Mouse (Mus musculus) left cerebral cortex, adult 9 months (tissue): ENCODE measurements around the gene Dkk3.

Experiments
- DNase-seq, 2 experiments: peaks; one replicate each; pipeline ENCODE4 v3.0.0; 2022; ENCODE audit warnings: low spot score in 2 of 2

Gene Dkk3

GRCm38 (mm10) chr7:112158942-112159341, at the start of gene Dkk3:
Dkk3 (minus strand) TSS chr7:112159057.
- no peak for DNase-seq

- no peak for DNase-seq
Observed at GRCm38 (mm10) chr7:112207717-112208116, 48.9 kb upstream of the Dkk3 start.

DNA sequence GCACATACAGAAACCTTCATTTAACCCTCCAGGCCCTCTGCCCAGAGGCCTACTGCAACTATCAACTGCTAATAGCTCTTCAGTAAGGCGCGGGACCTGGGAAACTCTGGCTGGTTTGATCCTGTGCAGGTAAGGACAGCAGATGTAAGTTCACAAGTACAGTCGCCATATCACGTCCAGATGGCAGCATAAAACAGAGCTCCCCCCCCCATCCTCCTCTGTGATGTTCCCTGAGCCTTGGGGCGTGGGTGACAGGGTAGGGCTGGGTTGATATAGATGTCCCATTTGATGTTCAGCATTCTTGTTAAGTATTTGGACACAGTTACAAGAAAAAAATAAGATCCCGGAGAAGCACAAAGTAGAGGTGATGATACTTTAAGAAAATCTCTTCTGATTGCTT, 46.7 kb upstream of the Dkk3 start:
- DNase-seq, result no peak

- DNase-seq, result peak; percentile 64 to 77
Observed at GRCm38 (mm10) chr7:112204380-112204963, 45.6 kb upstream of the Dkk3 start.

DNA sequence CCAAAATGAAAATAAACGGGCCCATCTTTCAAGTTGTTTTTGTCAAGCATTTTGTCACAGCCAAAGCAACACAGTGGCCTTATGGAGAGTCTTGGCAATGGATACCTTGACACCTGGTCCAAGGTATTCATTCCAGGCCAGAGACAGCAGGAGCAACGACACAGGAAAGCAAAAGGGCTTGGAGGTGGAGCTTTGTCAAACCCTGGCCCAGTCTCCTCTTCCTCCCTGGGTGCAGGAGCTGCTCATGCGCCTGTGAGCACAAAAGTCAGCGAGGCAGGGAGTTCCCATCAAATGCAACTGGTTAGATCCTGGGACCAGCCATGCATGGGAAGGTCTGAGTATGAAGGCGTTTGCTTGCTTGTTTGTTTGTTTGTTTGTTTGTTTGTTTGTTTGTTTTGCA, 45.1 kb upstream of the Dkk3 start:
- no peak for DNase-seq

DNA sequence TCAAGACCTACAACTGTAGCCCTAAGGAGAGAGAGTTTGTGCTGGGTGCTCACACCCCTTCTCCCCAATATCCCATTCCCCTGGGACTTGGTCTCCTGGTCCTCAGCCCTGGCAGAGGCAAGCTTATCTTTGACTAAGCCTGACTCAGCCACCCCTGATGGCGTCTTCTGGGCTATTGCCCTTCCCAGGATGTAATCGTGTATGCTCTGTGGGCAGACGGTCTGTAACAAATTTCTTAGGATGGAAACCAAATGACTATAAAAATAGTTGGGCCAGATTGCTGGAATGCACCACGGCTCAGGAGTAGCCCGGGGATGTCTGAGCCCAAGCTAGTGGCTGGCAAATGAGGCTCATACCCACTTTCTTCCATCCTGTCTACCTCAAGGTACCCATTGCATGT, 44.0 kb upstream of the Dkk3 start:
- peak in 1 of 2 experiments; percentile 71 for DNase-seq

DNA sequence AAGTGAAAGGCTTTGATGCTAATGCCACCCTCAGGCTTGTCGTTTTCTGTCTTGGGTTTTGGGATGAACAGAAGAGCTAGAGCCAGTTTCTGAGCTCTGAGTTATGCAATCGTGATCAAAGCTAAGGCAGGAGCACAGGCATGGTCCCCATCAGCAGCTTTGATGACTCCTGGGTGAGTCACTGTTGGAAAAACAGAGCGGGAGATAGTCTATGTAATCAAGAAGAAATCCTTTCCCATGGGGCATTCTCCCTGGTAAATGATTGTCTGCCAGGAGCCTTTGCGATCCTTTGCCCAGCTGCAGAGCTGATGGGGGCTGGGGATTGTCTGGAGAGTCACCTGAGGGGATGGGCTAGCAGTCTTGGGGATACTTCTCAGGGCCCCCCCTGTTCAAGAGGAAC, 43.3 kb upstream of the Dkk3 start:
- no peak for DNase-seq

- no peak for DNase-seq
Observed at GRCm38 (mm10) chr7:112200761-112201160, 41.9 kb upstream of the Dkk3 start.

DNA sequence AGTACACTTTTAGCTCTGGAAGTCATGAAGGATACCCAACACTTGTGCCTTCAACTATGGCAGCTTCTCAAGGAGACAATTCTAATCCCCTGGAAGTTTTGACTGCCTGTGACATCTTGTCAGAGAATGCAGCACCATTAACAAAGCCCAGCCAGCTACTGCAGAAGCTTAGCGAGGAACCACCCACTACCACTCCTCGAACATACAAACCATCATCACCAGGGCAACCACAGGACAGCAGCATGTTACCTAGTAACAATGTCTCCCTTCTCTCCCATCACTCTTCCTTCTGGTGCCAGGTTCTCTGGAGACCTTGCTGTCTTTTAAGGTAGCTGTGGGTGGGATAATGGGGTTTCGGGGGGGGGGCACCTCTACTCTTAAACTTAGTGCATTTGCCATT, 40.5 kb upstream of the Dkk3 start:
- DNase-seq, result no peak

DNA sequence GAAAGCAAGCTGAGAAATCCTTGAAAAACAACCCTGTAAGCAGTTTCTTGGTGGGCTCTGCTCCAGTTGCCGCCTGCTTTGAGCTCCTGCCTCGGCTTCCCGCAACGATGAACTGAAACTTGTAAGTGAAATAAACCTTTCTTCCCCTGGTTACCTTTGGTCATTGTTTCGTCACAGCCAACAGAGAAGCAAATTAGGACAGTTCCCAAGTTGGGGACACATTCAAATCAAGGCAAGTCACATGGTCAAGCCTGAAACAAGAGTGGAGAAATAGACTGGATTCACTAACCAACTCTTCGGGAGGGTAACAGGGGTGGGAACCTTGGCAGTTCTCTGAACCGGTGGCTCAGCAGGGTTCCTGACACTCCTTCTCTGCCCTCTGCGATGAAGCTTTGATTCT, 38.6 kb upstream of the Dkk3 start:
- no peak for DNase-seq

DNA sequence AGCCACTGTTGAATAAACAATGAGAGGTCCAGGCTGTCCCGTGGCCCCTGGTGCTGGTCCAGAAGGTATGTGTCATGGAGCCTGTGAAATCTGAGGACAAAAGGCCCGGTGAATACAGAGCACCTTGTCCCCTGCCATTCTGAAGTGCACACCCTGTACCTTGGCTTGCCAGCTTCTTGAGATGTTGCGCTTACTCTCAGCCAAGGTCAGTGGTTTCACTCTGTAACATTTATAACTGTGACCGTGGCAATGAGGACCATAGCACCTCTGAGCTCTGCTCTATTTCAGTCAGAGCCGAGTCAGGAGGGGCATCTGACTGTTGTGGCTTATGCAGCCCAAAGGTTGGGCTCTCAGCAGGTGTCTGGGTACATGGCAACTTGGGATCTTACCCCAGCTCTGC, 35.4 kb upstream of the Dkk3 start:
- no peak for DNase-seq

DNA sequence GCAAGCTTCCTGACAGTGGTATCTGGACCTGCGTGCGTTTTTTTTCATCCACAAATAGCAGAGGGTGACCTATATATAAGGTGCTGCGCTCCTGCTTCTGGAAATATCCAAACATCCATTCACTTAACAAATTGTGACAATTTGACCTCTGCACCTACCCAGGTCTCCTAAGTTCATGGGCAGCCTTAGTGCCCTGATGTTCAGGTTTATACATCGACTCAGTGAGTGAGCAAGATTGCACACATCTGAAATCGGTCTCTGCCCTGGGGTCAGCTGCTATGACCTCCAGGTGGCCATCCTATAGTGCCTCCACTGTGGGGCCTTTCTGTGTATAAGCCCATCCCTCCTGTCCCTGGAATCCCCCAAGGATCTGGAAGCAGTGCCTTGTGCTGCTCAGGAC, 33.9 kb upstream of the Dkk3 start:
- DNase-seq, result no peak

DNA sequence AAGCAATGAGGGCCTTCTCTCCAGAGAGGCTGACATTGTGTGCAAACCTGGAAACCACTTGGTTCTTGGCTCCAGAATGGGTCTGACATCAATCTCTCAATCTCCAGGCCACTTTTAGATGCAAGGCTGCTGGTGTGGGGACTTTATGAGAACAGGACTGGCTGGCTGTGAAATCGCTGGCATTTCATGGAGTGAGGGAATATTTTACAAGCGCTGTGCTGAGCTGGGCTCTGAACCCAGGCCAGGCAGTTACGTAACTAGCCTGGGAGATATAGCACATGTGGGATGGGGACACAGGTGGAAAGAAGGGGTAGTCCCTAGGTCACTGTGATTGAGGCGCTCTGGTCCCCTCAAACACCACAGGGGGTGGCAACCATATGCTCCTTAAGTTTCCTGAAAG, 33.4 kb upstream of the Dkk3 start:
- DNase-seq, result peak in 1 of 2 experiments; percentile 72

GRCm38 (mm10) chr7:112187536-112188459, 28.9 kb upstream of the Dkk3 start:
- DNase-seq, result no peak

DNA sequence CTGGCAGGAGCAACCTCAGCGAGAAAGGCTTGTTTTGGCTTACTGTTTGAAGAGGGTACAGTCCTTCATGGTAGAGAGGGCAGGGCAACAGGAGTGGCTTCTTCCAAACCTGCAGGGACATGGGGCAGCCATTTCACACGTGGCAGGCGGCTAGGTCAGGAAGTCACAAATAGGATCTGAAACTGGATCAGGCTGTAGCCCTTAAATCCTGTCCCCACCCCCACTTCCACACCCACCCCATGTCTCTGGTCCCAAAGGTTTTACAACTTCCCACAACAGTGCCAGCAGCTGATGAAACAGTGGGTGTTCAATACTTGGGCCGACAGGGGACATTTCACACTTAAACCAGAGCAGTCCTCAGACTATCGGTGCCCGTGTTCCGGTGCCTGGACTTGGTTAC, 28.0 kb upstream of the Dkk3 start:
- DNase-seq, result no peak

GRCm38 (mm10) chr7:112185226-112185745, 26.4 kb upstream of the Dkk3 start:
- DNase-seq, result no peak

- DNase-seq, result no peak
Observed at GRCm38 (mm10) chr7:112184519-112185225, 25.8 kb upstream of the Dkk3 start.

DNA sequence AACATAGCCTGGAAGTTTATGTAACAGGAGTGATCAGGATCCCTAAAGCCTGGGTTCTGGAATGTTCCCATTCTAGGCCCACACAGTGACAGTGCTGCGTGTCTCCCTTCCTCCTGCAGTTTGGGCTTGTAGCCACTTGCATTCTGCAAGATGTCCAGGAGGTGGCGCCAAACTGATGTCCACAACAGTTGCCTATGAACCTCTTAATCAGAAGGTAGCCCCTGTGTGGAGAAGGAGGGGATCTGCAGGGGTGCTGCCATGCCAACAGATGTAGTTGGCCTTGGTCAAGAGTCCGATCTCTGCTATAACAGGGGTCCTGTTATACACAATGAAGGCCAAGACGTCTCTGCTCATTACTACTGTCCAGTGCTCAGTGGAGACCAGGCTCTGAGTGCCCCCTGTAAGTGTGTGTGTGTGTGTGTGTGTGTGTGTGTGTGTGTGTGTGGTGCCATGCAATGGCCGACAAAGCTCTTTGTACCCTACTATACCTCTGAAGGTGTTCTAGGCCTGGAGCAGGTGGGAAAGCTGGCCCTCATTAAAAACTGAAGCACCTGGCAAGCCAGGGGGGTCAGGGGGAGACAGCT, 24.5 kb upstream of the Dkk3 start:
- DNase-seq, result peak; percentile 79 to 98

GRCm38 (mm10) chr7:112180235-112180705, 21.4 kb upstream of the Dkk3 start:
- DNase-seq, result peak; percentile 52 to 90

- no peak for DNase-seq
Observed at GRCm38 (mm10) chr7:112176627-112177026, 17.8 kb upstream of the Dkk3 start.

DNA sequence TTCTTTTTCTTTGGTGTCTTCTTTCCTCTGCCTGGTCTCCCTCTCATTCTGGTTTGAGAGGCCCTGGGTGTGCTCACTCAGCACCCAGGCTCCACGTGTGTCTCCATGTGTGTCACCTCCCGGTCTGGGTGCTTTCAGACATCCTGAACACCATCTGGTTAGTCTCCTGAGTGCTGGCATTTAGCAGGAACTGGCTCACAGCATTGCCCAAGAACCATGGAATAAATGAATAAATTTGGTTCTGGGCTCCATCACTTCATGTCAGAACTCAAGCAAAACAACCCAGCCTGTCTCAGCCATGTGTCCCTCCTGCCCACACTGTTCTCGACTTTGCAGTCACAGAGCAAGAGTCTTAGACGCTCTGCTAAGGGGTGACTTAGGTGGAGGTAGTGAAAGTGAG, 13.8 kb upstream of the Dkk3 start:
- DNase-seq, result peak; percentile 61 to 80
